ENCODE assay signal across 8 mouse cellular contexts in genomic region chr1:74313049-74313692, GRCm38 (mm10). TPM values are rescaled to one million over a fixed set of nuclear protein-coding genes. Genes with fewer than 3 reads are reported as not detected.
DNase-seq lines count a peak whose midpoint lies in the region; ATAC-seq and TF ChIP-seq lines count a peak whose summit lies in the region.
"Had no signal": no experiment of that assay in that cellular context is flagged by ENCODE, and none has a peak within 500 bp of the region (broad histone marks: within the 10 kb centered on the region; RNA-seq: fewer than 3 reads in every experiment).

No protein-coding gene starts in this region.

- no peak; the same call in none of the 2 replicates for TF ChIP-seq RAD21 in CH12.LX (IDR thresholded peaks at IDR 0.05; ENCODE audit: low read depth, low read length)

- WGBS in embryonic facial prominence, embryonic 14.5 days: 2% methylated on average over 3 of the region's 3 CpGs
- 11% methylated on average over 3 of the region's 3 CpGs for WGBS in hindbrain, embryonic 11.5 days

- no peaks in the 10 kb centered on the region; the same call in 1 of the 2 replicates for H3K79me2 ChIP-seq in CH12.LX (replicated peaks; ENCODE audit: control insufficient read depth, extremely low read depth, insufficient read depth, poor library complexity, severe bottlenecking)

- no peak overlapping the region for H3K4me3 ChIP-seq in CH12.LX (replicated peaks in 1 of 3; ENCODE audit: low read depth in 2 of 3, low read length in 2 of 3, poor library complexity in 1 of 3)
- no peak overlapping the region for H3K4me3 ChIP-seq in embryonic facial prominence, embryonic 14.5 days (ENCODE audit: low read depth, low read length)
- no peak overlapping the region for H3K4me3 ChIP-seq in hindbrain, embryonic 11.5 days (ENCODE audit: low read depth, low read length)

- DNase-seq in CH12.LX (ENCODE audit: extremely low read depth) (peak; percentile 85), ZHBTc4 (ENCODE audit: low read depth, low spot score) (peak; percentile 83)
- peak; percentile 95 for DNase-seq in embryonic facial prominence, embryonic 14.5 days (ENCODE audit: low spot score)
- DNase-seq in hindbrain, embryonic 11.5 days (ENCODE audit: low spot score): peak; percentile 76
- peak; percentile 60 to 74 for DNase-seq in layer of hippocampus, postnatal 10 days (ENCODE audit: low spot score in 2 of 2)
- DNase-seq in right cerebral cortex, postnatal 4 days: peak; percentile 34

- H3K27ac ChIP-seq in CH12.LX (ENCODE audit: insufficient read depth, low read depth): no peak overlapping the region
- H3K27ac ChIP-seq in embryonic facial prominence, embryonic 14.5 days (replicated peaks; ENCODE audit: low read depth, low read length): no peak overlapping the region
- H3K27ac ChIP-seq in hindbrain, embryonic 11.5 days (ENCODE audit: low read depth, low read length): no peak overlapping the region

- no peaks in the 10 kb centered on the region for H3K9me3 ChIP-seq in CH12.LX (replicated peaks; ENCODE audit: low read length)
- no peaks in the 10 kb centered on the region for H3K9me3 ChIP-seq in embryonic facial prominence, embryonic 14.5 days (ENCODE audit: control insufficient read depth, low read length)
- no peaks in the 10 kb centered on the region for H3K9me3 ChIP-seq in hindbrain, embryonic 11.5 days (ENCODE audit: control insufficient read depth, low read length)

- dilution Hi-C loops in CH12.LX (cut with MboI; ENCODE audit: extremely low pct_ligation_motif_present, extremely low pct_unique_long_range_greater_than_20kb, low sequenced_read_pairs): no loop called here

- no peak for TF ChIP-seq EP300 in CH12.LX (IDR thresholded peaks at IDR 0.05; ENCODE audit: low read length)

- H3K36me3 ChIP-seq in CH12.LX (replicated peaks in 1 of 2; ENCODE audit: control insufficient read depth in 1 of 2, insufficient read depth in 1 of 2, low read length in 1 of 2): no peaks in the 10 kb centered on the region
- H3K36me3 ChIP-seq in embryonic facial prominence, embryonic 14.5 days (ENCODE audit: control insufficient read depth, insufficient read depth, low read length): no peaks in the 10 kb centered on the region
- no peaks in the 10 kb centered on the region for H3K36me3 ChIP-seq in hindbrain, embryonic 11.5 days (ENCODE audit: control insufficient read depth, insufficient read depth, low read length)

- TF ChIP-seq CTCF in CH12.LX (conservative IDR thresholded peaks at IDR 0.05 in 1 of 2, IDR thresholded peaks at IDR 0.05 in 1 of 2; ENCODE audit: low read depth in 2 of 2, low read length in 2 of 2): peak; percentile 74 to 99

- no peak for TF ChIP-seq POLR2A in CH12.LX (IDR thresholded peaks at IDR 0.05; ENCODE audit: low read depth, low read length)

- no peak overlapping the region for H3K9ac ChIP-seq in CH12.LX (ENCODE audit: insufficient read depth, low read depth)
- no peak overlapping the region for H3K9ac ChIP-seq in embryonic facial prominence, embryonic 14.5 days (ENCODE audit: low read depth, low read length)
- H3K9ac ChIP-seq in hindbrain, embryonic 11.5 days (ENCODE audit: low read depth, low read length): no peak overlapping the region

- no peaks in the 10 kb centered on the region for H3K27me3 ChIP-seq in CH12.LX (replicated peaks)
- no peaks in the 10 kb centered on the region for H3K27me3 ChIP-seq in embryonic facial prominence, embryonic 14.5 days (replicated peaks; ENCODE audit: control insufficient read depth, insufficient read depth, low read length)
- no peaks in the 10 kb centered on the region for H3K27me3 ChIP-seq in hindbrain, embryonic 11.5 days (ENCODE audit: control insufficient read depth, insufficient read depth, low read length)

- H3K4me2 ChIP-seq in CH12.LX (ENCODE audit: insufficient read depth, low read depth, poor library complexity, severe bottlenecking): 0 out of 2 replicates have a peak overlapping the region, but pooled peaks have one; percentile 24
- H3K4me2 ChIP-seq in embryonic facial prominence, embryonic 14.5 days (ENCODE audit: low read depth, low read length): no peak overlapping the region
- H3K4me2 ChIP-seq in hindbrain, embryonic 11.5 days (replicated peaks; ENCODE audit: low read depth, low read length): no peak overlapping the region

- in situ Hi-C loops in CH12.LX (cut with MboI; ENCODE audit: low pct_ligation_motif_present, low pct_unique_long_range_greater_than_20kb, low sequenced_read_pairs): loop anchor here (5.0 kb wide), 1 partner anchor 79 kb away; the partner anchor contains the start of gene Ctdsp1

- H3K4me1 ChIP-seq in CH12.LX (ENCODE audit: control insufficient read depth in 1 of 2, insufficient read depth in 2 of 2): peaks cover 16 to 61% of the 10 kb centered on the region in 2 experiments
- no peaks in the 10 kb centered on the region for H3K4me1 ChIP-seq in embryonic facial prominence, embryonic 14.5 days (ENCODE audit: control insufficient read depth, insufficient read depth, low read length)
- no peaks in the 10 kb centered on the region for H3K4me1 ChIP-seq in hindbrain, embryonic 11.5 days (replicated peaks; ENCODE audit: control insufficient read depth, insufficient read depth, low read length)

- ATAC-seq in embryonic facial prominence, embryonic 14.5 days (ENCODE audit: low read depth): peak; percentile 82; the same call in 1 of the 2 replicates
- ATAC-seq in hindbrain, embryonic 11.5 days (ENCODE audit: low FRiP score): no peak
- ATAC-seq in megakaryocyte, adult 5-6 weeks (ENCODE audit: poor library complexity, severe bottlenecking): peak; percentile 89

TF ChIP-seq in CH12.LX, 34 proteins besides CTCF, POLR2A, EP300 and RAD21 (continues in another document):
- TF ChIP-seq TCF12 (IDR thresholded peaks at IDR 0.05; ENCODE audit: low read depth, low read length): no peak
- TF ChIP-seq MXI1 (IDR thresholded peaks at IDR 0.05; ENCODE audit: low read depth, low read length): no peak; the same call in 1 of the 2 replicates
- no peak for TF ChIP-seq ETS1 (conservative IDR thresholded peaks at IDR 0.05; ENCODE audit: low read depth, low read length)
- no peak for TF ChIP-seq KAT2A (IDR thresholded peaks at IDR 0.05; ENCODE audit: insufficient replicate concordance, low read length)
- no peak for TF ChIP-seq RCOR1 (conservative IDR thresholded peaks at IDR 0.05; ENCODE audit: low read depth, low read length)
- no peak for TF ChIP-seq USF2 (conservative IDR thresholded peaks at IDR 0.05; ENCODE audit: low read depth, low read length)
- TF ChIP-seq ZKSCAN1 (IDR thresholded peaks at IDR 0.05; ENCODE audit: borderline replicate concordance, low read depth, low read length): no peak
- TF ChIP-seq USF1 (IDR thresholded peaks at IDR 0.05; ENCODE audit: low read depth, low read length): no peak
- TF ChIP-seq SIN3A (IDR thresholded peaks at IDR 0.05; ENCODE audit: low read length): peak; percentile 59; the same call in 1 of the 2 replicates
- no peak for TF ChIP-seq MAFK (IDR thresholded peaks at IDR 0.05; ENCODE audit: insufficient replicate concordance, low read length)
- TF ChIP-seq HCFC1 (IDR thresholded peaks at IDR 0.05; ENCODE audit: low read depth, low read length): no peak

RNA-seq across cellular contexts. Expression of gene Tmbim1, which starts 7.7 kb away (rescaled TPM):
- total RNA-seq in CH12.LX (2012; rRNA removed): 30.9 and 32.4 TPM in 2 replicates
- 26.6 and 28.3 TPM in 2 replicates for total RNA-seq in CH12.LX (2014; rRNA removed)
- 31.1 and 35.1 TPM in 2 replicates for polyA plus RNA-seq in CH12.LX (2012; ENCODE audit: insufficient read length, low read depth)
- polyA plus RNA-seq in embryonic facial prominence, embryonic 14.5 days (2014; fragmentation: Nextera tagmentation; extraction: Ambion mirVana): 35.4 and 35.6 TPM in 2 replicates
- polyA plus RNA-seq in hindbrain, embryonic 11.5 days (2014; fragmentation: Nextera tagmentation; extraction: Ambion mirVana): 8.6 and 9.1 TPM in 2 replicates
- 10 to 100 TPM; 10.5 to 11.6 TPM for total RNA-seq in layer of hippocampus, postnatal 10 days (2021)
- 13.6 and 15.5 TPM in 2 replicates for total RNA-seq in megakaryocyte, adult 5-6 weeks (2015)
- total RNA-seq in megakaryocyte, adult 5-6 weeks (2017): 11.3 and 13.8 TPM in 2 replicates

RNA-seq across cellular contexts. Expression of gene Pnkd, which starts 28.4 kb away (rescaled TPM):
- 117 and 154 TPM in 2 replicates for total RNA-seq in CH12.LX (2012; rRNA removed)
- 42.7 and 45.5 TPM in 2 replicates for total RNA-seq in CH12.LX (2014; rRNA removed)
- 263 and 318 TPM in 2 replicates for polyA plus RNA-seq in CH12.LX (2012; ENCODE audit: insufficient read length, low read depth)
- 119 and 133 TPM in 2 replicates for polyA plus RNA-seq in embryonic facial prominence, embryonic 14.5 days (2014; fragmentation: Nextera tagmentation; extraction: Ambion mirVana)
- polyA plus RNA-seq in hindbrain, embryonic 11.5 days (2014; fragmentation: Nextera tagmentation; extraction: Ambion mirVana): 85.4 and 99.4 TPM in 2 replicates
- 100 to 1,000 TPM; 125 to 130 TPM for total RNA-seq in layer of hippocampus, postnatal 10 days (2021)
- total RNA-seq in megakaryocyte, adult 5-6 weeks (2015): 23.5 and 23.6 TPM in 2 replicates
- 7.7 and 8.9 TPM in 2 replicates for total RNA-seq in megakaryocyte, adult 5-6 weeks (2017)

RNA-seq across cellular contexts. Expression of gene Aamp, which starts 28.6 kb away (rescaled TPM):
- 151 and 163 TPM in 2 replicates for total RNA-seq in CH12.LX (2012; rRNA removed)
- 103 and 108 TPM in 2 replicates for total RNA-seq in CH12.LX (2014; rRNA removed)
- polyA plus RNA-seq in CH12.LX (2012; ENCODE audit: insufficient read length, low read depth): 172 and 193 TPM in 2 replicates
- 214 and 224 TPM in 2 replicates for polyA plus RNA-seq in embryonic facial prominence, embryonic 14.5 days (2014; fragmentation: Nextera tagmentation; extraction: Ambion mirVana)
- polyA plus RNA-seq in hindbrain, embryonic 11.5 days (2014; fragmentation: Nextera tagmentation; extraction: Ambion mirVana): 189 and 198 TPM in 2 replicates
- total RNA-seq in layer of hippocampus, postnatal 10 days (2021): 100 to 1,000 TPM; 141 to 158 TPM
- 27.8 and 33.6 TPM in 2 replicates for total RNA-seq in megakaryocyte, adult 5-6 weeks (2015)
- total RNA-seq in megakaryocyte, adult 5-6 weeks (2017): 48.2 and 59.5 TPM in 2 replicates

RNA-seq across cellular contexts. Expression of gene Gpbar1, which starts 34.8 kb away (rescaled TPM):
- total RNA-seq in CH12.LX (2012; rRNA removed) (0.21 TPM in 1 of 2 replicates, not detected in the other), CH12.LX (2014; rRNA removed) (not detected in 2 replicates)
- polyA plus RNA-seq in CH12.LX (2012; ENCODE audit: insufficient read length, low read depth): not detected in 2 replicates
- 0.20 and 0.21 TPM in 2 replicates for polyA plus RNA-seq in embryonic facial prominence, embryonic 14.5 days (2014; fragmentation: Nextera tagmentation; extraction: Ambion mirVana)
- 0.32 TPM in 1 of 2 replicates, not detected in the other for polyA plus RNA-seq in hindbrain, embryonic 11.5 days (2014; fragmentation: Nextera tagmentation; extraction: Ambion mirVana)
- total RNA-seq in layer of hippocampus, postnatal 10 days (2021): not detected
- not detected in 2 replicates for total RNA-seq in megakaryocyte, adult 5-6 weeks (2015)
- not detected in 2 replicates for total RNA-seq in megakaryocyte, adult 5-6 weeks (2017)
- total RNA-seq: gastrocnemius, postnatal 4 days had no signal

RNA-seq across cellular contexts. Expression of gene Catip, which starts 48.7 kb away (rescaled TPM):
- total RNA-seq in CH12.LX (2012; rRNA removed) (0.21 and 0.30 TPM in 2 replicates), CH12.LX (2014; rRNA removed) (0.11 and 0.20 TPM in 2 replicates)
- 2.1 and 2.6 TPM in 2 replicates for polyA plus RNA-seq in CH12.LX (2012; ENCODE audit: insufficient read length, low read depth)
- 0.43 and 0.95 TPM in 2 replicates for polyA plus RNA-seq in embryonic facial prominence, embryonic 14.5 days (2014; fragmentation: Nextera tagmentation; extraction: Ambion mirVana)
- polyA plus RNA-seq in hindbrain, embryonic 11.5 days (2014; fragmentation: Nextera tagmentation; extraction: Ambion mirVana): 1.1 TPM in 2 replicates
- 1 to 10 TPM; 1.2 to 1.7 TPM for total RNA-seq in layer of hippocampus, postnatal 10 days (2021)
- 0.07 TPM in 1 of 2 replicates, not detected in the other for total RNA-seq in megakaryocyte, adult 5-6 weeks (2015)
- total RNA-seq in megakaryocyte, adult 5-6 weeks (2017): 0.26 TPM in 1 of 2 replicates, not detected in the other

Comparison
In these comparisons a context has a peak if more than half of its experiments do, and no peak if none do; other contexts are left out.
1. DNase-seq: peak in every context shown above with its lines; median percentile 95 in embryonic facial prominence, embryonic 14.5 days; 85 in CH12.LX; 83 in ZHBTc4; 76 in hindbrain, embryonic 11.5 days; 67 in layer of hippocampus, postnatal 10 days; 34 in right cerebral cortex, postnatal 4 days.